Mouse (Mus musculus) intestine, embryonic 16.5 days (tissue): ENCODE measurements around the gene Iyd. TPM values are rescaled to one million over a fixed set of nuclear protein-coding genes. Genes with fewer than 3 reads are reported as not detected.

ENCODE experiments used
- ATAC-seq: fragments of 200-750 bp; cut with Nextera tagmentation; 2 replicates; pipeline ENCODE4 v1.8.0; 2017; ENCODE audit warnings: moderate TSS enrichment, moderate library complexity
- H3K27ac ChIP-seq: fragments of 300-500 bp; sonication (generic); 2 replicates; pipeline ENCODE4 v1.5.1; 2014; ENCODE audit warnings: mild to moderate bottlenecking, low read length
- H3K27me3 ChIP-seq: fragments of 300-500 bp; sonication (generic); replicated peaks from 2 replicates; pipeline ENCODE4 v1.6.1; 2014; ENCODE audit warnings: low read length, control low read depth, mixed read lengths; ENCODE audit not compliant: control insufficient read depth, insufficient read depth
- H3K36me3 ChIP-seq: fragments of 300-500 bp; sonication (generic); 2 replicates; pipeline ENCODE4 v1.6.1; 2014; ENCODE audit warnings: low read length, control low read depth; ENCODE audit not compliant: control insufficient read depth, insufficient read depth
- H3K4me1 ChIP-seq: fragments of 300-500 bp; sonication (generic); 2 replicates; pipeline ENCODE4 v1.6.1; 2014; ENCODE audit warnings: low read length, control low read depth, mixed read lengths; ENCODE audit not compliant: control insufficient read depth, insufficient read depth
- H3K4me2 ChIP-seq: fragments of 300-500 bp; sonication (generic); 2 replicates; pipeline ENCODE4 v1.6.1; 2014; ENCODE audit warnings: low read depth, low read length, control low read depth
- H3K4me3 ChIP-seq: fragments of 300-500 bp; sonication (generic); 2 replicates; pipeline ENCODE4 v1.5.1; 2014; ENCODE audit warnings: mild to moderate bottlenecking, low read length
- H3K9ac ChIP-seq: fragments of 300-500 bp; sonication (generic); 2 replicates; pipeline ENCODE4 v1.6.1; 2014; ENCODE audit warnings: low read depth, low read length
- H3K9me3 ChIP-seq: fragments of 300-500 bp; sonication (generic); 2 replicates; pipeline ENCODE4 v1.6.1; 2016; ENCODE audit warnings: low read length, control low read depth; ENCODE audit not compliant: control insufficient read depth
- WGBS: fragments of 180-500 bp; shearing (Covaris S2); extraction: QIAGEN DNeasy Blood & Tissue Kit; methylation state at CpG from one replicate; pipeline ENCODE4 v1.1.7; 2014; 5-methylcytosine and 5-hydroxymethylcytosine counted together
- polyA plus RNA-seq: library from polyadenylated mRNA; unstranded; fragments of >200 nt; fragmentation: Nextera tagmentation; extraction: Ambion mirVana; gene quantifications from 2 replicates; pipeline ENCODE4 v1.2.1, GENCODE M21; 2015

The Iyd gene
- polyA plus RNA-seq, 1 experiment from 2014 or later: 7.6 TPM

DNA sequence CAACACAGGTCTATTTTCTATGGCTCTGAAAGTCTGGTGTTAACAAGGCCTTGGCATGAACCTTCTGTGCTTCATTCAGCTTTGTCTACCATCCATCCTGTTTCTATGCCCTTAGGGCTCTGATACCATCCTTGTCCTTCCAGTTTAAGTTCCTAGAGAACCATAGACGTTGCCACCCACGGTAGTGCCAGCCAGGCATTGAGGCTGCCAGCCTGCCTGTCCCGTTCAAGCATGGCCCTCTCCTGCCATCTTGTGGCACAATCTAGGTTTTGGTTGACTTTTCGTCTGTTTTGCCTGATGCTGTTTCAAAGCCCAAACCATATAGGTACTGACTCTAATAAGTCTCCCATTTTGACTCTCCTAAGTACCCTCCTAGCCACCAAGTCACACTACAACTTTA lies 8.7 kb upstream of the Iyd start:
- H3K27ac ChIP-seq: no peak overlapping the region
- 0 out of 2 replicates have a peak, but pooled peaks cover 2% of the 10 kb centered on the region for H3K4me1 ChIP-seq
- no peak overlapping the region for H3K4me3 ChIP-seq
- 3% methylated on average over 4 of the region's 4 CpGs for WGBS
- H3K9me3 ChIP-seq: no peaks in the 10 kb centered on the region
- H3K9ac ChIP-seq: no peak overlapping the region
- no peaks in the 10 kb centered on the region for H3K27me3 ChIP-seq
- no peaks in the 10 kb centered on the region for H3K36me3 ChIP-seq
- no peak overlapping the region for H3K4me2 ChIP-seq
- ATAC-seq: 0 out of 2 replicates have a peak, but pooled peaks have one; percentile 33

DNA sequence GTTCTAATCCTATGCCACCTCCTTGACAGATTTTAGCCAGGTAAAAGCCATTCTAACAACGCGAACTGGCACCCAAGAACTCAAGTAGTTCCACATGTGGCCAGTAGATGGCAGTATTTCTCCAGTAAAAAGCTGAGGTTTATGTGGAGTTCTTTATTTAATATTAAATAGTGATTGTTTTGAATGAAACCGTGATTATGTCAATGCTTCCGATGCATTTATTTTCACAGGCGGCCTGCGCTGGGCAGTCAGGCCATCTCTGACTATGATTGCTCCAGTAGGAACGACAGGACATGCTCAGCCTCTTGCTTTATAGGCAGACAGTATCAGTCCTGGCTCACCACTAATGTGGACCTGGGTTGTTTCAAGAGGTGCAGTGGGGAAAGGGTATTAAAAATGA lies 5.6 kb upstream of the Iyd start:
- no peak overlapping the region for H3K4me3 ChIP-seq
- ATAC-seq: peak; percentile 55
- H3K9me3 ChIP-seq: no peaks in the 10 kb centered on the region
- 5% methylated on average over 7 of the region's 7 CpGs for WGBS
- 0 out of 2 replicates have a peak overlapping the region, but pooled peaks have one; percentile 29 for H3K9ac ChIP-seq
- 0 out of 2 replicates have a peak, but pooled peaks cover 2% of the 10 kb centered on the region for H3K4me1 ChIP-seq
- H3K27ac ChIP-seq: no peak overlapping the region
- no peaks in the 10 kb centered on the region for H3K27me3 ChIP-seq
- H3K36me3 ChIP-seq: no peaks in the 10 kb centered on the region
- peak overlapping the region; percentile 37; the same call in 1 of the 2 replicates for H3K4me2 ChIP-seq

DNA sequence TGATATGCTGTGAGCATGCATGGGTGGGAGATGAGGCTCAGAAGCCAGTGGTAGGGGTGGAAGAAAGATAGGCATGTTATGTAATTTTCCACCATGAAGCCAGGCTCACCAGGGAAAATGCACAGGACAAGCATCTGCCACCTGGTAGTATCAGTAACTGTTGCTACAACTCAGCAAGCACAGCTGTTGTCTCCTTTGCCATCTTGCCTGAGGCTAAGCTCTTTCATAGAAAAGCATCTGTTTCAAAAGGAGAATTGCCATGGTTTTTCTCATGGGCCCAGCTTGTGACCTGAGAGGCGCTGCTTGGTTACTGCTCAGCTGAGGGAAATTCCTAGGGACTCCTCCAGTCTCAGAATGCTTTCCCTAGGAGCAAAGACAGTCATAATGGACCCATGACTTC lies 3.7 kb upstream of the Iyd start:
- no peaks in the 10 kb centered on the region for H3K9me3 ChIP-seq
- no peaks in the 10 kb centered on the region for H3K27me3 ChIP-seq
- peaks cover 11% of the 10 kb centered on the region for H3K4me1 ChIP-seq
- H3K9ac ChIP-seq: no peak overlapping the region
- no peak overlapping the region for H3K27ac ChIP-seq
- H3K4me2 ChIP-seq: no peak overlapping the region
- H3K36me3 ChIP-seq: no peaks in the 10 kb centered on the region
- ATAC-seq: no peak
- 77% methylated on average over 1 of the region's 1 CpGs for WGBS
- no peak overlapping the region for H3K4me3 ChIP-seq

DNA sequence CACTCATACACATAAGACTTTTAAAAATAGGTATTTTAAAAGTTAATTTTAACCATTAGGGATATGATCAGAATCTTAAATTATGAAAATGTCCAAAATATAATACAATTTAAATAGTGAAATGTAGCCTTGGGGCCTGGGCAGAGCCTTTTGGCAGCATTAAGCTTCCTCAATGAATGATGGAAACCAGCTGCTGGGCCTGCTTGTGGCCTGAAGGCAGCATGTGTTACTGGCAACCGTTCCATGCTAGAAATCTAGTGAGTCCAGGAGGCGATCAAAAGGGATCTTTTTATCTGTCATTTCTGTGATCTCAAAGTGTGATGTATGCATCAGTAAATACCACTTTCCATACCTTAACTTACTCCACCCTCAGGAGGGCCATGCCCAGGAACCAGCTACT lies 9.3 kb downstream of the Iyd start:
- Histone ChIP-seq H3K4me2 (no peak overlapping the region), H3K27ac (no peak overlapping the region), H3K9ac (no peak overlapping the region), H3K4me3 (no peak overlapping the region), H3K36me3 (no peaks in the 10 kb centered on the region), H3K27me3 (no peaks in the 10 kb centered on the region), H3K4me1 (no peaks in the 10 kb centered on the region), H3K9me3 (no peaks in the 10 kb centered on the region)
- WGBS: 29% methylated on average over 2 of the region's 2 CpGs
- ATAC-seq: no peak

DNA sequence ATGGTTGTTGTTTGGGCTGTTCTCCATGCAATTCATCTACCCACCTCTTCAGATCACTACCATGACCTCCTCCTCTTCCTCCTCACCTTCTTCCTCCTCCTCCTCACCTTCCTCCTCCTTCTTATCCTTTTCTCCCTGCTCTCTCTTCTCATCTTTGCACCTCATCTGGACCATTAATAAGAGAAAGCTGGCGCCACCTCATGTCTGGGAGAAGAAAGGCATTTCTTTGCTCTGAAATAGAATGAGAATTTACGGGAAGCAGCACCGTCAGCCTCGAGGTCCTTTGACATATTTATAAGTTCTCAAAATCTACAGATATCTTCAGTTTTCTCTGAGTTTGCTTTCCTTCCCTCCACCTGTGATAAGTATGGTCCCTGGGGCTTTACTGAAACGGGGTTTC lies 15.1 kb downstream of the Iyd start:
- H3K4me2 ChIP-seq: no peak overlapping the region
- H3K9me3 ChIP-seq: no peaks in the 10 kb centered on the region
- H3K9ac ChIP-seq: no peak overlapping the region
- no peaks in the 10 kb centered on the region for H3K27me3 ChIP-seq
- no peaks in the 10 kb centered on the region for H3K4me1 ChIP-seq
- H3K36me3 ChIP-seq: no peaks in the 10 kb centered on the region
- ATAC-seq: no peak
- 54% methylated on average over 5 of the region's 5 CpGs for WGBS
- H3K4me3 ChIP-seq: no peak overlapping the region
- H3K27ac ChIP-seq: no peak overlapping the region

DNA sequence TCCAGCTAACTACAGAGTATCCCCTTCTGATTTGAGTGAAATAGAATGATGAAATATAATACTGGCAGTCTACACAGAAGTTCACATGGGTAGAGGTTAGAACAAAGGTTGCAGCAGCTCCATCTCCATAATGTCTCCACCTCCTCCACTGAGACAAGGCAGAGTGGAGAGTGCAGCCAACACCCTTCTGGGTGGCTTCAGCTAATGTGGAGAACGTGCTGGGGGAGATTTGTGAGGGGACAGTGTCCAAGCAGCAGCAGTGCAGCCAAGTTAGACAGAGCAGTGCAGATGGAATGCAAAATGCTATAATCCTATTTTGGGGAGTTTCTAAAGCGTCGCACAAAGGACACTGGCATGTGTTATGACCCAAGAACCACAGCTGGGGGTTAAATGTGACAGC lies 16.5 kb downstream of the Iyd start:
- no peak for ATAC-seq
- Histone ChIP-seq H3K27ac (no peak overlapping the region), H3K4me1 (no peaks in the 10 kb centered on the region), H3K27me3 (no peaks in the 10 kb centered on the region), H3K9me3 (no peaks in the 10 kb centered on the region), H3K4me2 (no peak overlapping the region), H3K4me3 (no peak overlapping the region), H3K36me3 (no peaks in the 10 kb centered on the region), H3K9ac (no peak overlapping the region)
- 77% methylated on average over 3 of the region's 3 CpGs for WGBS

DNA sequence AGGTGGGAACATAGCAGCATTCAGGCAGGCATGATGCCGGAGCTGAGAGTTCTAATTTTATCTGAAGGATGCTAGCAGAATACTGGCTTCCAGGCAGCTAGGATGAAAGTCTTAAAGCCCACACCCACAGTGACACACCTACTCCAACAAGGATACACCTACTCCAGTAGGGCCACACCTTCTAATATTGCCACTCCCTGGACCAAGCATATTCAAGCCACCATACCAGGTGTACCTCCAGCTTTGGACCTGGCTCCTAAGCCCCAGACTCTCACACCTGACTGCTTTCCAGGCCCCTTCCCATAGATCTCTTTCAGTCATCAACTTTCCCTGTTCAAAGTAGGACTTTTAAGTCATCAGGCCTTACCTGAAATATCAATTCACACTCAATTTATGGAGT lies 19.1 kb downstream of the Iyd start:
- 100% methylated on average over 1 of the region's 1 CpGs for WGBS
- H3K4me1 ChIP-seq: no peaks in the 10 kb centered on the region
- H3K27me3 ChIP-seq: no peaks in the 10 kb centered on the region
- no peak overlapping the region for H3K27ac ChIP-seq
- no peak overlapping the region for H3K4me3 ChIP-seq
- H3K9me3 ChIP-seq: no peaks in the 10 kb centered on the region
- no peak overlapping the region for H3K9ac ChIP-seq
- ATAC-seq: no peak
- H3K36me3 ChIP-seq: no peaks in the 10 kb centered on the region
- H3K4me2 ChIP-seq: no peak overlapping the region

DNA sequence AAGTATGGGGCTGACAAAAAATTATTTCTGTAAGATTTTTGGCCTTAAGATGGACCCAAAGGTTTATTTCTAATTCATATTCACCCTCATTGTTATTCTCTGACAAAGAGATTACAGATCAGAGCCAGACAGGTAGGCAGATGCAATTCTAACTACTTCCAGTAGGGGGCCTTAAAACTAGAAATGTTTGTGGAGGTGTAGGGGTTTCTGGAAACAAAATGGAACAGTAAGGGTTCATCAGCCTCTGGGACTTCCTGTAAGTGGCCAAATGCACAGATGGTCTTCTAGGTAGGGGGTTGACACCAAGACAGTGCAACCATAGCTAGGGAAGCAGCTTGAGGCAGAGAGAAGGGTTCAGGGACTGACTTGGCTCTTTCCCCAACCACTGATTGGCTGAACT lies 22.1 kb downstream of the Iyd start:
- no peak overlapping the region for H3K4me2 ChIP-seq
- no peaks in the 10 kb centered on the region for H3K36me3 ChIP-seq
- H3K4me3 ChIP-seq: no peak overlapping the region
- no peaks in the 10 kb centered on the region for H3K4me1 ChIP-seq
- H3K27me3 ChIP-seq: no peaks in the 10 kb centered on the region
- no peaks in the 10 kb centered on the region for H3K9me3 ChIP-seq
- no peak overlapping the region for H3K27ac ChIP-seq
- no peak for ATAC-seq
- no peak overlapping the region for H3K9ac ChIP-seq

DNA sequence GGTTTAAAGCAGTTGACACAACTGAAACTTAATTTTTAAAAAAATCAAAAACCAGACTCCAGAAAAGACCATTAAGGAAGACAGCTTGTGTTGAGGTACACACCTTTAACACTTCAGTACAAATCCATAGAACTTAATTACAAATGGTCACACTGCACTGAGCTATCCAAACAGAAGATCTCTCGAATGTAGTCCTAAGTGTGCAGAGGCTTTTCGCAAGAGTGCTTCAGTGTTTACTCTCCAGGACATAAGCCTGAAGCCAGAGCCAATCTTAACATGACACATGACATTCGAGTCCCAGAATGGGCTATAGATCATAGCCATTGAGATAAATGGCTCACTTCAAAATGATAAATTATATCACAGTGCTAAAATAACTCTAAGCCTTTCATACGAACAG lies 25.1 kb downstream of the Iyd start:
- H3K36me3 ChIP-seq: no peaks in the 10 kb centered on the region
- no peaks in the 10 kb centered on the region for H3K9me3 ChIP-seq
- H3K4me1 ChIP-seq: no peaks in the 10 kb centered on the region
- no peak overlapping the region for H3K9ac ChIP-seq
- no peak overlapping the region for H3K4me3 ChIP-seq
- no peak overlapping the region for H3K27ac ChIP-seq
- H3K4me2 ChIP-seq: no peak overlapping the region
- H3K27me3 ChIP-seq: no peaks in the 10 kb centered on the region
- ATAC-seq: no peak
- WGBS: 44% methylated on average over 4 of the region's 4 CpGs

DNA sequence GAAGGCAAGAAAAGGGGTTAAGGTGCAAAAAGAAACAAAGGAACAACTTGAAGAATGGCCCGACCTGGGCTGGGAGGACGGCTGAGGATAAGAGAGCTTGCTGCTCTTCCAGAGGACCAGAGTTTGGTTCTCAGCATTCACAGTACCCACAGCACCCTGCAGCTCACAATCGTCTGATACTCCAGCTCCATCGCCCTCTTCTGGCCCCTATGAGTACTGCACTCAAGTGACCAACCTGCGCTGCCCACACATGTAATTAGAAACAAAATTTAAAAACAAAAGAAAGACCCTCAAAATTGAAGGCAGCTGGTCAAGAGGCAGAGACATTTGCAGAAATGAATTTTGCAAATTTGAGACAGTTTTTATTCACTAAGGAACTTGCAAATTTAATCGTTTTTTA lies 27.8 kb downstream of the Iyd start:
- Histone ChIP-seq H3K27ac (no peak overlapping the region), H3K9me3 (no peaks in the 10 kb centered on the region), H3K9ac (no peak overlapping the region), H3K4me1 (peaks cover 3% of the 10 kb centered on the region; the same call in 1 of the 2 replicates), H3K4me2 (no peak overlapping the region), H3K4me3 (no peak overlapping the region), H3K27me3 (no peaks in the 10 kb centered on the region), H3K36me3 (no peaks in the 10 kb centered on the region)
- no peak for ATAC-seq
- 74% methylated on average over 6 of the region's 6 CpGs for WGBS
